Mouse (Mus musculus) cortical plate, adult 2 months (tissue): ENCODE results near the gene Amer1.

Source experiments
- CTCF ChIP-seq: fragments of 200-500 bp; IDR thresholded peaks from 2 replicates; pipeline ENCODE4 v1.5.1; 2011; ENCODE audit warnings: mild to moderate bottlenecking, control low read depth, low read length; ENCODE audit not compliant: insufficient read depth; ENCODE audit errors: extremely low read depth
- POLR2A ChIP-seq: fragments of 200-500 bp; IDR thresholded peaks from 2 replicates; pipeline ENCODE4 v1.6.1; 2011; ENCODE audit warnings: mild to moderate bottlenecking, low read length, control low read depth; ENCODE audit not compliant: insufficient read depth; ENCODE audit errors: extremely low read depth

GRCm38 (mm10) chrX:95443390-95443789 is 1.3 kb downstream of the Amer1 start:
- TF ChIP-seq CTCF (no peak), POLR2A (no peak)
